Mouse (Mus musculus) kidney, embryonic 15.5 days (tissue): ENCODE measurements around the gene Marf1. TPM values are rescaled to one million over a fixed set of nuclear protein-coding genes. Genes with fewer than 3 reads are reported as not detected.
"Not testable (repeated sequence)": the region's sequence is repeated elsewhere in the genome, so short reads cannot be mapped to it uniquely, and the experiment has no call there.

Experiments
- ATAC-seq: fragments of 200-750 bp; cut with Nextera tagmentation; replicated peaks from 2 replicates; pipeline ENCODE4 v1.8.0; 2017; ENCODE audit warnings: moderate TSS enrichment; ENCODE audit not compliant: low FRiP score
- H3K27ac ChIP-seq: fragments of 300-500 bp; sonication (generic); 2 replicates; pipeline ENCODE4 v1.5.1; 2015; ENCODE audit warnings: mild to moderate bottlenecking, inconsistent platforms
- H3K27me3 ChIP-seq: fragments of 300-500 bp; sonication (generic); 2 replicates; pipeline ENCODE4 v1.6.1; 2015; ENCODE audit warnings: inconsistent platforms
- H3K36me3 ChIP-seq: fragments of 300-500 bp; sonication (generic); 2 replicates; pipeline ENCODE4 v1.6.1; 2015; ENCODE audit warnings: inconsistent platforms
- H3K4me1 ChIP-seq: fragments of 300-500 bp; sonication (generic); 2 replicates; pipeline ENCODE4 v1.6.1; 2015; ENCODE audit warnings: inconsistent platforms
- H3K4me2 ChIP-seq: fragments of 300-500 bp; sonication (generic); 2 replicates; pipeline ENCODE4 v1.6.1; 2015; ENCODE audit warnings: moderate library complexity, mild to moderate bottlenecking, inconsistent platforms
- H3K4me3 ChIP-seq: fragments of 300-500 bp; sonication (generic); replicated peaks from 2 replicates; pipeline ENCODE4 v1.5.1; 2015; ENCODE audit warnings: mild to moderate bottlenecking, inconsistent platforms
- H3K9ac ChIP-seq: fragments of 300-500 bp; sonication (generic); 2 replicates; pipeline ENCODE4 v1.6.1; 2015; ENCODE audit warnings: mild to moderate bottlenecking, inconsistent platforms
- H3K9me3 ChIP-seq: fragments of 300-500 bp; sonication (generic); replicated peaks from 2 replicates; pipeline ENCODE4 v1.6.1; 2016; ENCODE audit warnings: inconsistent platforms
- WGBS: fragments of 180-500 bp; shearing (Covaris S2); methylation state at CpG from one replicate; pipeline ENCODE4 v1.1.7; 2015; ENCODE audit warnings: mixed read lengths; 5-methylcytosine and 5-hydroxymethylcytosine counted together
- polyA plus RNA-seq: library from polyadenylated mRNA; unstranded; fragments of >200 nt; fragmentation: Nextera tagmentation; extraction: Ambion mirVana; gene quantifications from 2 replicates; pipeline ENCODE4 v1.2.1, GENCODE M21; 2015

Gene Marf1
- polyA plus RNA-seq, 1 experiment from 2014 or later = 16.8 TPM

- Histone ChIP-seq H3K4me2 (no peak overlapping the region), H3K27me3 (no peaks in the 10 kb centered on the region), H3K36me3 (peaks cover 72% of the 10 kb centered on the region), H3K9ac (no peak overlapping the region), H3K9me3 (no peaks in the 10 kb centered on the region), H3K4me3 (no peak overlapping the region), H3K27ac (no peak overlapping the region), H3K4me1 (no peaks in the 10 kb centered on the region)
- WGBS = 90% methylated on average over 2 of the region's 2 CpGs
- no peak for ATAC-seq
Measured at GRCm38 (mm10) chr16:14110922-14111321, 52.2 kb downstream of the Marf1 start.

GRCm38 (mm10) chr16:14109651-14110230, 53.4 kb downstream of the Marf1 start:
- Histone ChIP-seq H3K27me3 (no peaks in the 10 kb centered on the region), H3K27ac (no peak overlapping the region), H3K4me1 (no peaks in the 10 kb centered on the region), H3K36me3 (peaks cover 63% of the 10 kb centered on the region), H3K4me2 (no peak overlapping the region), H3K9me3 (no peaks in the 10 kb centered on the region), H3K4me3 (no peak overlapping the region), H3K9ac (no peak overlapping the region)
- ATAC-seq = no peak
- 84% methylated on average over 3 of the region's 3 CpGs for WGBS

- no peaks in the 10 kb centered on the region for H3K4me1 ChIP-seq
- WGBS = 89% methylated on average over 6 of the region's 6 CpGs
- ATAC-seq = no peak
Measured at GRCm38 (mm10) chr16:14105891-14106290, 57.3 kb downstream of the Marf1 start.

GRCm38 (mm10) chr16:14091771-14092170, 71.4 kb downstream of the Marf1 start:
- ATAC-seq = no peak
- no peak overlapping the region for H3K9ac ChIP-seq
- 82% methylated on average over 2 of the region's 2 CpGs for WGBS
- H3K4me2 ChIP-seq = no peak overlapping the region
- H3K4me3 ChIP-seq = no peak overlapping the region
- H3K27ac ChIP-seq = no peak overlapping the region
- H3K4me1 ChIP-seq = 0 out of 2 replicates have a peak, but pooled peaks cover 2% of the 10 kb centered on the region
- no peaks in the 10 kb centered on the region for H3K36me3 ChIP-seq
- H3K27me3 ChIP-seq = no peaks in the 10 kb centered on the region
- H3K9me3 ChIP-seq = no peaks in the 10 kb centered on the region

More at GRCm38 (mm10) chr16:14105891-14106290, 57.3 kb downstream of the Marf1 start:
- Histone ChIP-seq H3K4me2 (no peak overlapping the region), H3K27me3 (no peaks in the 10 kb centered on the region), H3K4me3 (no peak overlapping the region), H3K9ac (no peak overlapping the region), H3K36me3 (peaks cover 28% of the 10 kb centered on the region), H3K27ac (no peak overlapping the region), H3K9me3 (no peaks in the 10 kb centered on the region)

GRCm38 (mm10) chr16:14089296-14089695, 73.9 kb downstream of the Marf1 start:
- H3K4me1 ChIP-seq = no peaks in the 10 kb centered on the region
- H3K4me3 ChIP-seq = no peak overlapping the region
- H3K4me2 ChIP-seq = no peak overlapping the region
- H3K27ac ChIP-seq = no peak overlapping the region
- no peak for ATAC-seq
- no peak overlapping the region for H3K9ac ChIP-seq
- H3K9me3 ChIP-seq = no peaks in the 10 kb centered on the region
- no peaks in the 10 kb centered on the region for H3K27me3 ChIP-seq
- no peaks in the 10 kb centered on the region for H3K36me3 ChIP-seq
- WGBS = 85% methylated on average over 3 of the region's 3 CpGs

- Histone ChIP-seq H3K9me3 (no peaks in the 10 kb centered on the region), H3K36me3 (no peaks in the 10 kb centered on the region), H3K4me2 (no peak overlapping the region), H3K4me1 (no peaks in the 10 kb centered on the region), H3K9ac (no peak overlapping the region), H3K27me3 (no peaks in the 10 kb centered on the region), H3K4me3 (no peak overlapping the region), H3K27ac (no peak overlapping the region)
- ATAC-seq = no peak
- 71% methylated on average over 3 of the region's 3 CpGs for WGBS
Measured at GRCm38 (mm10) chr16:14088249-14088648, 74.9 kb downstream of the Marf1 start.

GRCm38 (mm10) chr16:14082925-14083324, 80.2 kb downstream of the Marf1 start:
- no peaks in the 10 kb centered on the region for H3K36me3 ChIP-seq
- 81% methylated on average over 2 of the region's 2 CpGs for WGBS
- H3K27ac ChIP-seq = no peak overlapping the region
- H3K9me3 ChIP-seq = no peaks in the 10 kb centered on the region
- H3K4me3 ChIP-seq = no peak overlapping the region
- no peaks in the 10 kb centered on the region for H3K4me1 ChIP-seq
- no peak overlapping the region for H3K4me2 ChIP-seq
- no peak for ATAC-seq
- H3K9ac ChIP-seq = no peak overlapping the region
- no peaks in the 10 kb centered on the region for H3K27me3 ChIP-seq

- H3K9ac ChIP-seq = no peak overlapping the region
- no peak for ATAC-seq
Measured at GRCm38 (mm10) chr16:14070471-14071169, 92.5 kb downstream of the Marf1 start.

GRCm38 (mm10) chr16:14068701-14069100, 94.5 kb downstream of the Marf1 start:
- 78% methylated on average over 2 of the region's 2 CpGs for WGBS
- not testable (repeated sequence) for H3K9ac ChIP-seq, H3K36me3 ChIP-seq

More at GRCm38 (mm10) chr16:14070471-14071169, 92.5 kb downstream of the Marf1 start:
- Histone ChIP-seq H3K4me1 (no peaks in the 10 kb centered on the region), H3K4me3 (no peak overlapping the region), H3K4me2 (no peak overlapping the region), H3K27ac (no peak overlapping the region), H3K27me3 (no peaks in the 10 kb centered on the region), H3K36me3 (no peaks in the 10 kb centered on the region), H3K9me3 (no peaks in the 10 kb centered on the region)
- WGBS = 83% methylated on average over 5 of the region's 5 CpGs

GRCm38 (mm10) chr16:14066571-14066970, 96.6 kb downstream of the Marf1 start:
- not testable (repeated sequence) for H3K4me2 ChIP-seq, ATAC-seq, H3K9ac ChIP-seq, H3K27ac ChIP-seq, H3K4me3 ChIP-seq, H3K27me3 ChIP-seq, H3K9me3 ChIP-seq, H3K4me1 ChIP-seq, H3K36me3 ChIP-seq
- WGBS = 93% methylated on average over 4 of the region's 4 CpGs

More at GRCm38 (mm10) chr16:14068701-14069100, 94.5 kb downstream of the Marf1 start:
- not testable (repeated sequence) for H3K9me3 ChIP-seq, H3K4me2 ChIP-seq, ATAC-seq, H3K4me3 ChIP-seq, H3K4me1 ChIP-seq, H3K27ac ChIP-seq, H3K27me3 ChIP-seq

GRCm38 (mm10) chr16:14059869-14060268, 103.3 kb downstream of the Marf1 start:
- 76% methylated on average over 5 of the region's 5 CpGs for WGBS
- no peak overlapping the region for H3K4me3 ChIP-seq
- no peak overlapping the region for H3K27ac ChIP-seq
- ATAC-seq = no peak
- no peak overlapping the region for H3K9ac ChIP-seq
- H3K9me3 ChIP-seq = no peaks in the 10 kb centered on the region
- no peak overlapping the region for H3K4me2 ChIP-seq
- no peaks in the 10 kb centered on the region for H3K27me3 ChIP-seq
- H3K4me1 ChIP-seq = no peaks in the 10 kb centered on the region
- no peaks in the 10 kb centered on the region for H3K36me3 ChIP-seq
